Mouse (Mus musculus) limb, embryonic 11.5 days (tissue): Measurements from ENCODE around the gene Zdhhc12. TPM values are rescaled to one million over a fixed set of nuclear protein-coding genes. Genes with fewer than 3 reads are reported as not detected.

ENCODE experiments used
- ATAC-seq: fragments of 200-750 bp; cut with Nextera tagmentation; 2 replicates; pipeline ENCODE4 v1.8.0; 2017; ENCODE audit warnings: low read depth; ENCODE audit not compliant: insufficient number of reproducible peaks, low FRiP score, low TSS enrichment
- DNase-seq: peaks from one replicate; pipeline ENCODE4 v3.0.0-alpha.2; 2015; ENCODE audit warnings: low spot score
- H3K27ac ChIP-seq: fragments of 300-500 bp; sonication (generic); replicated peaks from 2 replicates; pipeline ENCODE4 v1.5.1; 2014; ENCODE audit warnings: low read depth, mild to moderate bottlenecking, low read length
- H3K27me3 ChIP-seq: fragments of 300-500 bp; sonication (generic); 2 replicates; pipeline ENCODE4 v1.6.1; 2014; ENCODE audit warnings: mild to moderate bottlenecking, low read length, mixed read lengths; ENCODE audit not compliant: control insufficient read depth, insufficient read depth
- H3K36me3 ChIP-seq: fragments of 300-500 bp; sonication (generic); 2 replicates; pipeline ENCODE4 v1.6.1; 2014; ENCODE audit warnings: mild to moderate bottlenecking, low read length, moderate library complexity, mixed read lengths; ENCODE audit not compliant: control insufficient read depth, insufficient read depth
- H3K4me1 ChIP-seq: fragments of 300-500 bp; sonication (generic); 2 replicates; pipeline ENCODE4 v1.6.1; 2014; ENCODE audit warnings: low read length, mixed read lengths; ENCODE audit not compliant: control insufficient read depth, insufficient read depth
- H3K4me2 ChIP-seq: fragments of 300-500 bp; sonication (generic); 2 replicates; pipeline ENCODE4 v1.6.1; 2014; ENCODE audit warnings: low read depth, mild to moderate bottlenecking, moderate library complexity; ENCODE audit not compliant: severe bottlenecking
- H3K4me3 ChIP-seq: fragments of 300-500 bp; sonication (generic); 2 replicates; pipeline ENCODE4 v1.5.1; 2014; ENCODE audit warnings: low read depth, low read length
- H3K9ac ChIP-seq: fragments of 300-500 bp; sonication (generic); 2 replicates; pipeline ENCODE4 v1.6.1; 2014; ENCODE audit warnings: mild to moderate bottlenecking, low read length
- H3K9me3 ChIP-seq: fragments of 300-500 bp; sonication (generic); 2 replicates; pipeline ENCODE4 v1.6.1; 2016; ENCODE audit warnings: low read length; ENCODE audit not compliant: control insufficient read depth
- WGBS: fragments of 180-500 bp; shearing (Covaris S2); extraction: QIAGEN DNeasy Blood & Tissue Kit; methylation state at CpG from one replicate; pipeline ENCODE4 v1.1.7; 2014; 5-methylcytosine and 5-hydroxymethylcytosine counted together
- polyA plus RNA-seq: library from polyadenylated mRNA; unstranded; fragments of >200 nt; fragmentation: Nextera tagmentation; extraction: Ambion mirVana; gene quantifications from 2 replicates; pipeline ENCODE4 v1.2.1, GENCODE M21; 2014

Gene Zdhhc12
- polyA plus RNA-seq, 1 experiment from 2014 or later, result 34.1 TPM

- H3K9ac ChIP-seq, result no peak overlapping the region
- no peak overlapping the region for H3K27ac ChIP-seq
- H3K36me3 ChIP-seq, result peaks cover 10% of the 10 kb centered on the region
- WGBS, result 92% methylated on average over 5 of the region's 5 CpGs
- H3K4me3 ChIP-seq, result no peak overlapping the region
- ATAC-seq (no peak), DNase-seq (no peak)
- no peaks in the 10 kb centered on the region for H3K27me3 ChIP-seq
- no peaks in the 10 kb centered on the region for H3K4me1 ChIP-seq
- H3K4me2 ChIP-seq, result no peak overlapping the region
- H3K9me3 ChIP-seq, result no peaks in the 10 kb centered on the region
Measured at GRCm38 (mm10) chr2:30112564-30112963, 19.1 kb upstream of the Zdhhc12 start.

GRCm38 (mm10) chr2:30111500-30111899 lies 18.1 kb upstream of the Zdhhc12 start:
- Histone ChIP-seq H3K4me2 (no peak overlapping the region), H3K4me1 (no peaks in the 10 kb centered on the region), H3K27me3 (no peaks in the 10 kb centered on the region), H3K9ac (no peak overlapping the region), H3K36me3 (peaks cover 10% of the 10 kb centered on the region), H3K9me3 (no peaks in the 10 kb centered on the region), H3K27ac (no peak overlapping the region), H3K4me3 (no peak overlapping the region)
- no peak for DNase-seq
- 97% methylated on average over 2 of the region's 2 CpGs for WGBS
- no peak for ATAC-seq

GRCm38 (mm10) chr2:30108260-30108659 lies 14.8 kb upstream of the Zdhhc12 start:
- H3K27ac ChIP-seq, result no peak overlapping the region
- peaks cover 10% of the 10 kb centered on the region for H3K36me3 ChIP-seq
- no peaks in the 10 kb centered on the region for H3K4me1 ChIP-seq
- no peak overlapping the region for H3K4me3 ChIP-seq
- WGBS, result 91% methylated on average over 4 of the region's 4 CpGs
- no peak overlapping the region for H3K9ac ChIP-seq
- ATAC-seq, result no peak
- H3K9me3 ChIP-seq, result no peaks in the 10 kb centered on the region
- no peak overlapping the region for H3K4me2 ChIP-seq
- no peak for DNase-seq
- no peaks in the 10 kb centered on the region for H3K27me3 ChIP-seq

GRCm38 (mm10) chr2:30107646-30108045 lies 14.2 kb upstream of the Zdhhc12 start:
- no peaks in the 10 kb centered on the region for H3K9me3 ChIP-seq
- no peaks in the 10 kb centered on the region for H3K4me1 ChIP-seq
- H3K9ac ChIP-seq, result no peak overlapping the region
- no peak for DNase-seq
- ATAC-seq, result no peak
- no peak overlapping the region for H3K4me2 ChIP-seq
- peaks cover 10% of the 10 kb centered on the region for H3K36me3 ChIP-seq
- 89% methylated on average over 5 of the region's 5 CpGs for WGBS
- no peaks in the 10 kb centered on the region for H3K27me3 ChIP-seq
- H3K4me3 ChIP-seq, result no peak overlapping the region
- H3K27ac ChIP-seq, result no peak overlapping the region

GRCm38 (mm10) chr2:30106364-30106763 lies 12.9 kb upstream of the Zdhhc12 start:
- peak; percentile 67 for DNase-seq

GRCm38 (mm10) chr2:30100214-30100613 lies 6.8 kb upstream of the Zdhhc12 start:
- WGBS, result 72% methylated on average over 4 of the region's 4 CpGs

More at GRCm38 (mm10) chr2:30106364-30106763, 12.9 kb upstream of the Zdhhc12 start:
- no peak overlapping the region for H3K9ac ChIP-seq
- H3K27ac ChIP-seq, result no peak overlapping the region; the same call in 1 of the 2 replicates
- H3K4me3 ChIP-seq, result no peak overlapping the region
- H3K27me3 ChIP-seq, result no peaks in the 10 kb centered on the region
- H3K4me1 ChIP-seq, result no peaks in the 10 kb centered on the region
- H3K4me2 ChIP-seq, result no peak overlapping the region
- ATAC-seq, result no peak
- peaks cover 9% of the 10 kb centered on the region for H3K36me3 ChIP-seq
- no peaks in the 10 kb centered on the region for H3K9me3 ChIP-seq

GRCm38 (mm10) chr2:30095882-30096527 lies 2.6 kb upstream of the Zdhhc12 start:
- DNase-seq (peak; percentile 64), ATAC-seq (no peak)
- WGBS, result 73% methylated on average over 2 of the region's 2 CpGs
- Histone ChIP-seq H3K4me1 (0 out of 2 replicates have a peak, but pooled peaks cover 3% of the 10 kb centered on the region), H3K27me3 (no peaks in the 10 kb centered on the region), H3K27ac (no peak overlapping the region), H3K9me3 (no peaks in the 10 kb centered on the region), H3K4me3 (no peak overlapping the region), H3K36me3 (peaks cover 6% of the 10 kb centered on the region; the same call in 1 of the 2 replicates), H3K9ac (no peak overlapping the region), H3K4me2 (no peak overlapping the region)

More at GRCm38 (mm10) chr2:30100214-30100613, 6.8 kb upstream of the Zdhhc12 start:
- Histone ChIP-seq H3K4me3 (no peak overlapping the region), H3K9ac (no peak overlapping the region), H3K27me3 (no peaks in the 10 kb centered on the region), H3K36me3 (peaks cover 12% of the 10 kb centered on the region; the same call in 1 of the 2 replicates), H3K9me3 (no peaks in the 10 kb centered on the region), H3K4me1 (no peaks in the 10 kb centered on the region), H3K4me2 (no peak overlapping the region), H3K27ac (no peak overlapping the region)
- DNase-seq, result no peak
- ATAC-seq, result no peak

- Histone ChIP-seq H3K4me1 (0 out of 2 replicates have a peak, but pooled peaks cover 3% of the 10 kb centered on the region), H3K4me2 (peak overlapping the region; percentile 62), H3K27ac (no peak overlapping the region), H3K36me3 (peaks cover 6% of the 10 kb centered on the region; the same call in 1 of the 2 replicates), H3K4me3 (peak overlapping the region; percentile 52), H3K27me3 (no peaks in the 10 kb centered on the region), H3K9me3 (no peaks in the 10 kb centered on the region), H3K9ac (peak overlapping the region; percentile 24; the same call in 1 of the 2 replicates)
- WGBS, result 3% methylated on average over 13 of the region's 13 CpGs
- no peak for ATAC-seq
- DNase-seq, result peak; percentile 44
Measured at GRCm38 (mm10) chr2:30094208-30094588, 750 bp upstream of the Zdhhc12 start.
